Mouse (Mus musculus) MEL (cell line): ENCODE data around the gene Shh.

Source experiments
- CTCF ChIP-seq, 3 experiments: IDR thresholded peaks in 2 of 3; conservative IDR thresholded peaks in 1 of 3; 2 replicates each; pipeline ENCODE4 v1.5.1; 2011 to 2012; ENCODE audit warnings: low read length in 3 of 3, low read depth in 2 of 3, mild to moderate bottlenecking in 2 of 3, improper control_type of control experiment in 1 of 3, inconsistent platforms in 1 of 3, mixed read lengths in 1 of 3, moderate library complexity in 1 of 3; ENCODE audit not compliant: control insufficient read depth in 1 of 3, insufficient read depth in 1 of 3, poor library complexity in 1 of 3, severe bottlenecking in 1 of 3
- KAT2A ChIP-seq: conservative IDR thresholded peaks from 2 replicates; pipeline ENCODE4 v1.6.1; 2012; ENCODE audit warnings: low read depth, low read length, improper control_type of control experiment, inconsistent platforms
- MEF2A ChIP-seq: IDR thresholded peaks from 2 replicates; pipeline ENCODE4 v1.6.1; 2014; ENCODE audit warnings: low read depth, mild to moderate bottlenecking, inconsistent platforms, low read length, improper control_type of control experiment; ENCODE audit not compliant: poor library complexity, insufficient replicate concordance, severe bottlenecking; ENCODE audit errors: extremely low read depth
- NRF1 ChIP-seq: IDR thresholded peaks from 2 replicates; pipeline ENCODE4 v1.6.1; 2014; ENCODE audit warnings: low read depth, mild to moderate bottlenecking, inconsistent platforms, low read length, improper control_type of control experiment, moderate library complexity; ENCODE audit not compliant: poor library complexity, insufficient read depth, severe bottlenecking
- POLR2A ChIP-seq, 2 experiments: IDR thresholded peaks; 2 replicates each; pipeline ENCODE4 v1.6.1; 2011 to 2012; ENCODE audit warnings: low read length in 2 of 2, mild to moderate bottlenecking in 2 of 2, control low read depth in 1 of 2, improper control_type of control experiment in 1 of 2, low read depth in 1 of 2, moderate library complexity in 1 of 2; ENCODE audit not compliant: control insufficient read depth in 1 of 2, insufficient read depth in 1 of 2, poor library complexity in 1 of 2
- POLR2AphosphoS2 ChIP-seq: IDR thresholded peaks from 2 replicates; pipeline ENCODE4 v1.6.1; 2011; ENCODE audit warnings: low read length, improper control_type of control experiment
- UBTF ChIP-seq: IDR thresholded peaks from 2 replicates; pipeline ENCODE4 v1.6.1; 2012; ENCODE audit warnings: low read depth, mild to moderate bottlenecking, inconsistent platforms, low read length, improper control_type of control experiment, moderate library complexity, borderline replicate concordance; ENCODE audit not compliant: insufficient read depth

GRCm38 (mm10) chr5:28493550-28493949, 26.5 kb upstream of the Shh start:
- TF ChIP-seq POLR2A (IDR thresholded peaks at IDR 0.05; ENCODE audit: control insufficient read depth in 1 of 2, insufficient read depth in 1 of 2, low read depth in 1 of 2, low read length in 2 of 2, poor library complexity in 1 of 2) (no peak), CTCF (IDR thresholded peaks at IDR 0.05 in 2 of 3, conservative IDR thresholded peaks at IDR 0.05 in 1 of 3; ENCODE audit: control insufficient read depth in 1 of 3, insufficient read depth in 1 of 3, low read depth in 2 of 3, low read length in 3 of 3, poor library complexity in 1 of 3, severe bottlenecking in 1 of 3) (no peak), NRF1 (no peak), KAT2A (no peak), MEF2A (no peak), POLR2AphosphoS2 (no peak), UBTF (no peak)
